Mouse (Mus musculus): ENCODE data around the gene Scd4.

GRCm38 (mm10) chr19:44296186-44296585, 36.7 kb upstream of the Scd4 start:
- TF ChIP-seq CTCF (IDR thresholded peaks at IDR 0.05) (no peak), POLR2A (IDR thresholded peaks at IDR 0.05; ENCODE audit: insufficient read depth, low read depth, low read length) (no peak), EP300 (IDR thresholded peaks at IDR 0.05; ENCODE audit: insufficient read depth, low read depth, low read length) (no peak)

Measured in heart, adult 2 months (tissue).